Mouse (Mus musculus) lung, embryonic 16.5 days (tissue): ENCODE measurements around the gene Gm7534. TPM values are rescaled to one million over a fixed set of nuclear protein-coding genes. Genes with fewer than 3 reads are reported as not detected.

Source experiments
- ATAC-seq: fragments of 200-750 bp; cut with Nextera tagmentation; 2 replicates; pipeline ENCODE4 v1.8.0; 2017; ENCODE audit warnings: low read depth, mild to moderate bottlenecking, moderate library complexity
- H3K27ac ChIP-seq: fragments of 300-500 bp; sonication (generic); 2 replicates; pipeline ENCODE4 v1.5.1; 2014; ENCODE audit warnings: mild to moderate bottlenecking, control low read depth, low read length
- H3K27me3 ChIP-seq: fragments of 300-500 bp; sonication (generic); 2 replicates; pipeline ENCODE4 v1.6.1; 2014; ENCODE audit warnings: low read depth, low read length, mixed read lengths; ENCODE audit not compliant: control insufficient read depth, insufficient read depth
- H3K36me3 ChIP-seq: fragments of 300-500 bp; sonication (generic); 2 replicates; pipeline ENCODE4 v1.6.1; 2014; ENCODE audit warnings: low read length; ENCODE audit not compliant: control insufficient read depth, insufficient read depth
- H3K4me1 ChIP-seq: fragments of 300-500 bp; sonication (generic); replicated peaks from 2 replicates; pipeline ENCODE4 v1.6.1; 2014; ENCODE audit warnings: low read length, mixed read lengths; ENCODE audit not compliant: control insufficient read depth, insufficient read depth
- H3K4me2 ChIP-seq: fragments of 300-500 bp; sonication (generic); 2 replicates; pipeline ENCODE4 v1.6.1; 2014; ENCODE audit warnings: low read depth, low read length, control low read depth
- H3K4me3 ChIP-seq: fragments of 300-500 bp; sonication (generic); 2 replicates; pipeline ENCODE4 v1.5.1; 2014; ENCODE audit warnings: mild to moderate bottlenecking, low read length, control low read depth
- H3K9ac ChIP-seq: fragments of 300-500 bp; sonication (generic); 2 replicates; pipeline ENCODE4 v1.6.1; 2014; ENCODE audit warnings: low read length, control low read depth
- H3K9me3 ChIP-seq: fragments of 300-500 bp; sonication (generic); 2 replicates; pipeline ENCODE4 v1.6.1; 2016; ENCODE audit warnings: low read length; ENCODE audit not compliant: control insufficient read depth
- WGBS: fragments of 180-500 bp; shearing (Covaris S2); extraction: QIAGEN DNeasy Blood & Tissue Kit; methylation state at CpG from one replicate; pipeline ENCODE4 v1.1.7; 2014; 5-methylcytosine and 5-hydroxymethylcytosine counted together
- polyA plus RNA-seq: library from polyadenylated mRNA; unstranded; fragments of >200 nt; fragmentation: Nextera tagmentation; extraction: Ambion mirVana; gene quantifications from 2 replicates; pipeline ENCODE4 v1.2.1, GENCODE M21; 2015

Gm7534 gene
- polyA plus RNA-seq, 1 experiment from 2014 or later, result not detected

DNA sequence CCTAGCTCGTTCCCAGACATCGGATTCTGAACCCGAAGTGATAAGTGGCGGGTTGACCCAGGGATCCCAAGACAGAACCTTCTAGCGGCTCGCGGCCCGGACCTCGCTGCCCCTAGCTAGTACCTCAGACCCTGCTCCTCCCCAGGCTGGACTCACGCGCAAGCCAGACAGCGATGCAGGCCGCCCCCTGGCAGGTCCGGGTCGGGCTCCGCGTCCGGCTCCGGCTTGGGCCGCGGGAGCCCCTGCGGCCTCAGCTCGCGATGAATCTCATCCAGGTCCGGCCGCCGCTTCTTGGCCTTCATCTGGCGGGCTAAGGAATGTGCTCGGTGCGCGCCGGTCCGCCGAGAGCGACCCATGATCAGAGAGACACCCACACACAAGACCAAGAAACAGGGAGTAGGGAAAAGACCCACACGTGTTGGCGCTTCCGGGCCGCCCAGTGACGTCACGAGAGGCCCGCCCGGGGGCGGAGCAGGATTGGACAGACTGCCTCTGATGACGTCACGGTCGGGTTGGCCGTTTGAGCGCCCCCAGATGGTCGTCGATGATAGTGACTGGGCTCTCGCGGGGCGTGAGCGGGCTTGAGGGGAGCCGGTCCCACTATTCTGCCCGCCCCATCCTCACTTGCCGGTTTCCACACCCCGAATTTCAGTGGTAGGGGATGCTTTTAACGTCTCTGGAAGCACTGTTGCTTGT lies 42.5 kb upstream of the Gm7534 start, which contains the start of gene Zfp593:
Zfp593 (minus strand) TSS at position 445 of the 696 bp plus-strand sequence.
- H3K27me3 ChIP-seq, result peaks cover 22% of the 10 kb centered on the region
- under 1% methylated on average over 59 of the region's 60 CpGs for WGBS

DNA sequence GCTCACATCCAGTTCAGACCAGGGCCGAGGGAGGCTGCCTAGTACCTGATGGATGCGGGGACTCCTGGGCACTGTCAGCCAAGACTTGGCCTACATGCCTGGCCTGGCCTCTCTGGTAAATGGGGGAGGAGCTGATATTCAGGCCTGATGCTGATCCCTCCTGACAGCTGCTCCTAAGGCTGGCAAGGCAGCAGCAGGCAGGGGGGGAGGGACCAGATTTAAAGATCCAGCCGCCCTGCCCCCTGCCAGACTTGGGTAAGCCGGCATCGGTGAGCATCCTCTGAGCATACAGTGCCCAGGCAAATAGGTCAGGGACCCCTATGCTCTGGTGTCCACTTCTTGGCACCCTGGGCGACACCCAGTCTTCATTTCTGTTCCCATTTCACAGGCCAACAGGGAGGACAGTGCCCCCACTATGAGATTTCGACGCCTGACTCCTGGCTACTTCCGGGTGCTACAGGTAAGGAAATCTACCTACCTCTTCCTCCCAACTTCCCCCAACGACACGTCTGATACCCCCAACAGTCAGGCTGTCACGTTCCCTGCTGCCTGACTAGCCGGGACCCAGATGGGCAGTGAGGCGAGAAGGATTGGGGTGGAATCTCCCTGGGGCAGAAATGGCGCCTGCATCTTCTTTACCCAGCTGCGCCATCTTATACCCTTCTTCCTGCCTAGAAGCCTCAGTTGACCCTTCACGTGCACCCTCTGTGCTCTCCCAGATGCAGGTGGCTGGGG lies 40.9 kb upstream of the Gm7534 start, which contains the start of gene E130218I03Rik:
E130218I03Rik (plus strand) TSS at position 147 of the 735 bp plus-strand sequence.
- no peaks in the 10 kb centered on the region for H3K36me3 ChIP-seq

More for the DNA sequence above, 42.5 kb upstream of the Gm7534 start, which contains the start of gene Zfp593:
- peak within 1 kb of the TSS; percentile 88 for H3K4me3 ChIP-seq
- ATAC-seq, result peak; percentile 84
- H3K4me2 ChIP-seq, result peak within 1 kb of the TSS; percentile 82
- peaks cover 15% of the 10 kb centered on the region for H3K4me1 ChIP-seq
- H3K9me3 ChIP-seq, result no peaks in the 10 kb centered on the region
- no peak within 1 kb of the TSS for H3K27ac ChIP-seq
- H3K36me3 ChIP-seq, result no peaks in the 10 kb centered on the region
- peak within 1 kb of the TSS; percentile 86 for H3K9ac ChIP-seq

DNA sequence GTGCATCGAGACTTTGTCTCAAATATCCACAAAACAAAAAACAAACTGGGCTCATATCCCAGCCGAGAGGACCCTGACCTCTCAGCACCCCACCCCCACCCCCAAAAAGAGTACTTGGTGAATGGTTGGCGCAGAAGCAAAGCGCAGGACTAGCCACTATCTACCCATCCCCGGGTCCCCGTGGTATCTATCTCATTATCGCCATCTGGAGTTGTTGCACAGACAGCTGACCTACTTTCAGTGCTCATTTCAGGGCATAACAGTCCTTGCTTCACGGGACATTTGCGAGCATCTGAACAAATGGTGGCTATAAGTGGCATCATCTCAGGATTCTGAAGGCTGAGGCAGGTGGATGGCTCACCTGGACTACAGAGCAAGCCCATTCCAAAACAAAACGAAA lies 35.9 kb upstream of the Gm7534 start:
- Histone ChIP-seq H3K36me3 (no peaks in the 10 kb centered on the region), H3K4me3 (peak overlapping the region; percentile 56), H3K27ac (peak overlapping the region; percentile 15), H3K9ac (peak overlapping the region; percentile 23; the same call in 1 of the 2 replicates), H3K27me3 (no peaks in the 10 kb centered on the region; the same call in 1 of the 2 replicates), H3K9me3 (no peaks in the 10 kb centered on the region), H3K4me1 (peaks cover 10% of the 10 kb centered on the region; the same call in 1 of the 2 replicates), H3K4me2 (peak overlapping the region; percentile 51)
- peak; percentile 4; the same call in 1 of the 2 replicates for ATAC-seq
- WGBS, result 10% methylated on average over 10 of the region's 10 CpGs

More for the DNA sequence above, 40.9 kb upstream of the Gm7534 start, which contains the start of gene E130218I03Rik:
- 0 out of 2 replicates have a peak within 1 kb of the TSS, but pooled peaks have one; percentile 88 for H3K4me3 ChIP-seq
- peak within 1 kb of the TSS; percentile 82 for H3K4me2 ChIP-seq
- H3K4me1 ChIP-seq, result peaks cover 13% of the 10 kb centered on the region
- no peak for ATAC-seq
- H3K27ac ChIP-seq, result no peak within 1 kb of the TSS
- H3K9ac ChIP-seq, result no peak within 1 kb of the TSS
- peaks cover 11% of the 10 kb centered on the region for H3K27me3 ChIP-seq
- no peaks in the 10 kb centered on the region for H3K9me3 ChIP-seq
- 88% methylated on average over 17 of the region's 17 CpGs for WGBS

DNA sequence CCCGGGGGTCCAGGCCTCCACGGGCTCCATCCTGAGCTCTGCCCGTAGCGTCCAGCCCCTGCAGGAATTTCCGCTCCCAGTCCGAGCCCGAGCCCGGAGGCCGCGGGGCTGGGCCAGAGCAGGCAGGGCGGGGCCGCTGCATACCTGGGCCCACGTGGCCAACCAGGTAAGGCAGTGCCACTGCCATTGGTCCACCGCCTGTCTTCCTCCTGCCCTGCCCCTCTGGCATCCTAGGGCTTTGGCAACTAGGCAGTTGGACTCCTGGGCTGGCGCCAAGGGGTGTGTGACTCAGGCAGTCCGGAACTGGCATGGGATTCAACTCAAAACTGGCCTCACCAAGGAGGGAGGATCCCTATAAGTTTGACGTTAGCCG lies 35.5 kb upstream of the Gm7534 start, which contains the start of gene Cnksr1:
Cnksr1 (minus strand) TSS at position 121 of the 373 bp plus-strand sequence.
- no peaks in the 10 kb centered on the region for H3K36me3 ChIP-seq
- peak within 1 kb of the TSS; percentile 54 for H3K27ac ChIP-seq
- peak within 1 kb of the TSS; percentile 51 for H3K4me2 ChIP-seq
- peaks cover 10% of the 10 kb centered on the region; the same call in 1 of the 2 replicates for H3K4me1 ChIP-seq
- ATAC-seq, result peak; percentile 97
- H3K9me3 ChIP-seq, result no peaks in the 10 kb centered on the region
- peak within 1 kb of the TSS; percentile 56 for H3K4me3 ChIP-seq
- peak within 1 kb of the TSS; percentile 71 for H3K9ac ChIP-seq
- 1% methylated on average over 18 of the region's 18 CpGs for WGBS
- H3K27me3 ChIP-seq, result no peaks in the 10 kb centered on the region; the same call in 1 of the 2 replicates

DNA sequence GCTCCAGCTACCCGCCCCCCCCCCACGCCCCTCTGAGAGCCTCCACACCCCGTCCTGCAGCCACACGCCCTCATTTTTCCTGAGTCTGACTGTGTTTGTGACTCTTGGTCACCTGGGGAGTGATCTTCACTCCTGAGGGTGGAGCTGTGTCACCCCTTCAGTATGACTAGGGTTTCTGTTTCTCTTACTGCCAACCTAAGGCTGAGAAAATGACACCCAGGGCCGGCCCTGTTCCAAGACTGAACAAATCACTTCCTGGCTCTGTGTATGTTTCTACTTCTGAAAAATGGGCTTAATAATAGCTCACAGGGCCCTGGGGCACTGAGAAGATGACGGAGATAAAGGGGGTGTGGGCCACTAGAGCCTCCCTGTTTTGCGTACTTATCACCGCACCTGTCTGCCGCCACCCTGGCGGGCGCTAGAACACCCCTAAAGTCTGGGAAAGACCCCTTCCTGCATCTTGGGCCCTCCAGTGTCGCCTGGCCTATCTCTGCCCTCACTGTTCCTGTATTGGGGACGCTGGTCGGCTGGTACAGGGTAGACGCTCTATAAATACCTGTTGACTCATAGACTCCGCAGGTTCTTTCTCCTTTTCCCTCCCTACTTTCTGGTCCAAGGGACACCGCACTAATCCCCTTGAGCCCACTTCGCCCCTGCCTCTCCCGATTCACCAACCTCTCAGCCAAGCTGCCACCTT lies 34.9 kb upstream of the Gm7534 start:
- H3K4me1 ChIP-seq, result peaks cover 10% of the 10 kb centered on the region; the same call in 1 of the 2 replicates
- peak; percentile 60 for ATAC-seq
- no peaks in the 10 kb centered on the region for H3K9me3 ChIP-seq
- no peaks in the 10 kb centered on the region; the same call in 1 of the 2 replicates for H3K27me3 ChIP-seq
- H3K9ac ChIP-seq, result peak overlapping the region; percentile 71
- 14% methylated on average over 18 of the region's 19 CpGs for WGBS
- H3K27ac ChIP-seq, result peak overlapping the region; percentile 54
- no peaks in the 10 kb centered on the region for H3K36me3 ChIP-seq
- peak overlapping the region; percentile 51 for H3K4me2 ChIP-seq
- H3K4me3 ChIP-seq, result peak overlapping the region; percentile 56

DNA sequence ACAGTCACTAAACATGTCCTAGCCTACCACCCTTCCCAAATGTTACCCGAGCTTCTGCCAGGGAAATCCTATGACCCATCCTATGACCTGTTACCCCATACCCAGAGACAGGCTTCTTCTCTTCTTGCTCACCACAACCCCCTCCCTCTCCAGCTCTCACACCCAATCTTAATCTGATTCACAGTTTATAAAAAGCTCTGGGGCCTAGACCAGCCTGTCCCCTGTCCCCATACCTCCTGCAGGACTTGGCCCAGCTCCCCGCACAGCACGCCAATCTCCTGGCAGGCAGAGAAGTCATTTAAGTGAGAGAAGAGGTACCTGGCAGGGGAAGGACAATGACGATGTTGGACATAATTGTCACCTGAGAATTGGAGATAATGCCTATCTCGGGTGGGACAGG lies 32.1 kb upstream of the Gm7534 start:
- WGBS, result 79% methylated on average over 5 of the region's 5 CpGs
- H3K27ac ChIP-seq, result no peak overlapping the region
- ATAC-seq, result no peak
- no peak overlapping the region for H3K4me2 ChIP-seq
- H3K4me1 ChIP-seq, result peaks cover 10% of the 10 kb centered on the region; the same call in 1 of the 2 replicates
- no peak overlapping the region for H3K4me3 ChIP-seq
- no peaks in the 10 kb centered on the region; the same call in 1 of the 2 replicates for H3K27me3 ChIP-seq
- no peaks in the 10 kb centered on the region for H3K9me3 ChIP-seq
- no peak overlapping the region for H3K9ac ChIP-seq
- no peaks in the 10 kb centered on the region for H3K36me3 ChIP-seq

DNA sequence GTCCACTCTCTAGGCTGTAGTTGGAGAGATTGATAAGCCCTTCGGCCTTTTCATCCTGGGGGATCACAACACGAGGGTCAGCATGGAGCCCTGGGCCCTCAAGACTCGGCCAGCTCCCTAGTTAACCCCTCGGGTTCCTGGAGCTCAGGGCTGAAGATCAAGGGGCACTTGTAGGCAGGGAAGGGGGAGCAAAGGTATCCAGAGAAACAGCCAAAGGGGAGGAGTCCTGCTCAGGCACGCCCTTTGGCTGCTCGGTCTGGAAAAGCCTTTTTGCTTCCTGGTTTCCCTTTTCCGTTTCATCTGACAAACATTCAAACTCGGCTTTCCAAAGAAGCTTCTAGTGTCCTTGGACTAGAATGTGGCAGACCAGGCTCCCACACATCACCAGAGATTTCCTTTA lies 27.6 kb upstream of the Gm7534 start:
- no peaks in the 10 kb centered on the region for H3K36me3 ChIP-seq
- H3K27ac ChIP-seq, result no peak overlapping the region
- WGBS, result 23% methylated on average over 8 of the region's 8 CpGs
- H3K9me3 ChIP-seq, result no peaks in the 10 kb centered on the region
- no peaks in the 10 kb centered on the region for H3K4me1 ChIP-seq
- H3K27me3 ChIP-seq, result no peaks in the 10 kb centered on the region
- H3K4me3 ChIP-seq, result no peak overlapping the region
- H3K4me2 ChIP-seq, result no peak overlapping the region
- ATAC-seq, result no peak
- no peak overlapping the region for H3K9ac ChIP-seq

DNA sequence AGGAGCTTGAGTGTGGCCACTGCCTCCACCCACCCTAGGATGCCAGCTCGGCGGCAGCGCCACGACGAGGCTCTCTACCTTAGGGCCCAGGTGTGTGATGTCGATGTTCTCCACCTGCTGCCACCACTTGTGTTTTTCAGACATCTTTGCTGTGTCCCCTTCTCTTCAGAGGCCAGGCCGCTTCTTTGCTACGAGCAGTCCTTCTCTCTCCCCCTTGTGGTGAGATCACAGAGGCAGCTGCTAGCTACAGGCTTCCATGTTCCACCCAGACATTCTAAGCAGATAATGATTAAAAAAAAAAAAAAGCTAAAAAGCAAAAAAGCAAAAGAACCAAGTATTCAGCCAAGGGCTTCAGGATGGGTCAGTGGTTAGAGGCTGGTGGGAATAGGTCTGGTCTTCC lies 24.4 kb upstream of the Gm7534 start, which contains the start of gene Catsper4:
Catsper4 (minus strand) TSS at position 190 of the 400 bp plus-strand sequence.
- no peaks in the 10 kb centered on the region for H3K27me3 ChIP-seq
- no peak within 1 kb of the TSS for H3K27ac ChIP-seq
- H3K4me3 ChIP-seq, result no peak within 1 kb of the TSS
- H3K9ac ChIP-seq, result no peak within 1 kb of the TSS
- no peak within 1 kb of the TSS for H3K4me2 ChIP-seq
- no peaks in the 10 kb centered on the region for H3K9me3 ChIP-seq
- WGBS, result 64% methylated on average over 8 of the region's 8 CpGs
- no peaks in the 10 kb centered on the region for H3K36me3 ChIP-seq
- ATAC-seq, result no peak
- no peaks in the 10 kb centered on the region for H3K4me1 ChIP-seq
